Mouse (Mus musculus): ENCODE measurements around the gene Ntrk3. TPM values are rescaled to one million over a fixed set of nuclear protein-coding genes. Genes with fewer than 3 reads are reported as not detected.
A peak's percentile ranks its signal among the peaks of the same experiment; 100 is the strongest.

Gene Ntrk3
- polyA plus RNA-seq, 1 experiment from 2014 or later, result 0.89 TPM

GRCm38 (mm10) chr7:78258151-78258550 lies 479.7 kb downstream of the Ntrk3 start:
- no peak overlapping the region for H3K4me2 ChIP-seq (ENCODE audit: low read depth, low read length)
- H3K27ac ChIP-seq (ENCODE audit: low read length), result no peak overlapping the region
- H3K9ac ChIP-seq (ENCODE audit: low read length), result no peak overlapping the region
- no peaks in the 10 kb centered on the region for H3K36me3 ChIP-seq (ENCODE audit: control insufficient read depth, insufficient read depth, low read length)
- H3K27me3 ChIP-seq (ENCODE audit: control insufficient read depth, insufficient read depth, low read depth, low read length), result no peaks in the 10 kb centered on the region
- no peaks in the 10 kb centered on the region for H3K9me3 ChIP-seq (ENCODE audit: control insufficient read depth, low read length)
- H3K4me3 ChIP-seq (ENCODE audit: low read length), result no peak overlapping the region
- 0 out of 2 replicates have a peak, but pooled peaks have one; percentile 15 for ATAC-seq (ENCODE audit: low read depth)
- WGBS, result 10% methylated on average over 4 of the region's 4 CpGs
- H3K4me1 ChIP-seq (replicated peaks; ENCODE audit: control insufficient read depth, insufficient read depth, low read length), result peaks cover 4% of the 10 kb centered on the region; the same call in 1 of the 2 replicates

GRCm38 (mm10) chr7:78253777-78254385 lies 483.9 kb downstream of the Ntrk3 start:
- no peaks in the 10 kb centered on the region for H3K36me3 ChIP-seq (ENCODE audit: control insufficient read depth, insufficient read depth, low read length)
- H3K9me3 ChIP-seq (ENCODE audit: control insufficient read depth, low read length), result no peaks in the 10 kb centered on the region
- H3K9ac ChIP-seq (ENCODE audit: low read length), result no peak overlapping the region
- WGBS, result 65% methylated on average over 3 of the region's 3 CpGs
- peaks cover 4% of the 10 kb centered on the region; the same call in 1 of the 2 replicates for H3K4me1 ChIP-seq (replicated peaks; ENCODE audit: control insufficient read depth, insufficient read depth, low read length)
- no peaks in the 10 kb centered on the region for H3K27me3 ChIP-seq (ENCODE audit: control insufficient read depth, insufficient read depth, low read depth, low read length)
- H3K4me2 ChIP-seq (ENCODE audit: low read depth, low read length), result no peak overlapping the region
- H3K4me3 ChIP-seq (ENCODE audit: low read length), result no peak overlapping the region
- ATAC-seq (ENCODE audit: low read depth), result no peak
- H3K27ac ChIP-seq (ENCODE audit: low read length), result no peak overlapping the region

DNA sequence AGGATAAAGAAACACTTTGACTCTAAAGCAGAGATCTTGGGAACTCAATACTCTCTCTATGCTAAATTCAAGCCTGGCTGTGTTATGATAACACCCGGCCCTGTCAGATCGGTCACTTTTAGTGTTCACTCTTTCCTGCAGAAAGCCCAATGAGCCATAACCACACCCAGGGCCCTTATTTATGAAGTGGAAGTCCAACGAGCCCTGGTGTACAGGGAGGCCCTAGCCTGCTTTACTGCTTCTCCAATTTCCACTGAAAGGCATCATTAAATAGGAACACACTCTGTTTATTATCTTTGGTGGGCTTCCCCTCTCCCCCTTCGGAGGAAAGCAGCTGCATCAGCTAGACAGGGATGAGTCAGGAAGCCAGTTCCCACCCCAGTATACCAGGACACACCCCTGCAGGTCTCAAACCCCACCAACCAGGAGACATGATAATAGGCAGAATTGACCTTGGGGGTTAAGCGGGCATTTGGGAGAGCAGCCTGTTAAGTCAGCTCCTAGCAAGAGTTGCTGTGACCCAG lies 489.6 kb downstream of the Ntrk3 start:
- Histone ChIP-seq H3K27ac (ENCODE audit: low read length) (no peak overlapping the region), H3K9ac (ENCODE audit: low read length) (no peak overlapping the region), H3K4me1 (replicated peaks; ENCODE audit: control insufficient read depth, insufficient read depth, low read length) (no peaks in the 10 kb centered on the region), H3K4me2 (ENCODE audit: low read depth, low read length) (no peak overlapping the region), H3K4me3 (ENCODE audit: low read length) (no peak overlapping the region), H3K27me3 (ENCODE audit: control insufficient read depth, insufficient read depth, low read depth, low read length) (no peaks in the 10 kb centered on the region), H3K36me3 (ENCODE audit: control insufficient read depth, insufficient read depth, low read length) (no peaks in the 10 kb centered on the region), H3K9me3 (ENCODE audit: control insufficient read depth, low read length) (no peaks in the 10 kb centered on the region)
- 48% methylated on average over 5 of the region's 5 CpGs for WGBS
- ATAC-seq (ENCODE audit: low read depth), result no peak

GRCm38 (mm10) chr7:78239012-78239411 lies 498.8 kb downstream of the Ntrk3 start:
- H3K4me1 ChIP-seq (replicated peaks; ENCODE audit: control insufficient read depth, insufficient read depth, low read length), result no peaks in the 10 kb centered on the region
- ATAC-seq (ENCODE audit: low read depth), result no peak
- no peak overlapping the region for H3K9ac ChIP-seq (ENCODE audit: low read length)
- H3K4me3 ChIP-seq (ENCODE audit: low read length), result no peak overlapping the region
- H3K9me3 ChIP-seq (ENCODE audit: control insufficient read depth, low read length), result no peaks in the 10 kb centered on the region
- no peak overlapping the region for H3K27ac ChIP-seq (ENCODE audit: low read length)
- no peaks in the 10 kb centered on the region for H3K27me3 ChIP-seq (ENCODE audit: control insufficient read depth, insufficient read depth, low read depth, low read length)
- H3K4me2 ChIP-seq (ENCODE audit: low read depth, low read length), result no peak overlapping the region
- H3K36me3 ChIP-seq (ENCODE audit: control insufficient read depth, insufficient read depth, low read length), result no peaks in the 10 kb centered on the region
- 49% methylated on average over 2 of the region's 2 CpGs for WGBS

- 30% methylated on average over 6 of the region's 6 CpGs for WGBS
- peaks cover 3% of the 10 kb centered on the region; the same call in 1 of the 2 replicates for H3K4me1 ChIP-seq (replicated peaks; ENCODE audit: control insufficient read depth, insufficient read depth, low read length)
These were observed 516.1 kb downstream of the Ntrk3 start for GRCm38 (mm10) chr7:78221668-78222067.

GRCm38 (mm10) chr7:78220949-78221348 lies 516.9 kb downstream of the Ntrk3 start:
- Histone ChIP-seq H3K27ac (ENCODE audit: low read length) (no peak overlapping the region), H3K4me3 (ENCODE audit: low read length) (no peak overlapping the region), H3K9me3 (ENCODE audit: control insufficient read depth, low read length) (no peaks in the 10 kb centered on the region), H3K36me3 (ENCODE audit: control insufficient read depth, insufficient read depth, low read length) (no peaks in the 10 kb centered on the region), H3K27me3 (ENCODE audit: control insufficient read depth, insufficient read depth, low read depth, low read length) (no peaks in the 10 kb centered on the region), H3K9ac (ENCODE audit: low read length) (no peak overlapping the region), H3K4me1 (replicated peaks; ENCODE audit: control insufficient read depth, insufficient read depth, low read length) (peaks cover 3% of the 10 kb centered on the region; the same call in 1 of the 2 replicates), H3K4me2 (ENCODE audit: low read depth, low read length) (no peak overlapping the region)
- peak; percentile 52 for ATAC-seq (ENCODE audit: low read depth)
- WGBS, result 40% methylated on average over 4 of the region's 4 CpGs

More at GRCm38 (mm10) chr7:78221668-78222067, 516.1 kb downstream of the Ntrk3 start:
- Histone ChIP-seq H3K9me3 (ENCODE audit: control insufficient read depth, low read length) (no peaks in the 10 kb centered on the region), H3K9ac (ENCODE audit: low read length) (no peak overlapping the region), H3K27ac (ENCODE audit: low read length) (no peak overlapping the region), H3K4me3 (ENCODE audit: low read length) (no peak overlapping the region), H3K4me2 (ENCODE audit: low read depth, low read length) (no peak overlapping the region), H3K36me3 (ENCODE audit: control insufficient read depth, insufficient read depth, low read length) (no peaks in the 10 kb centered on the region), H3K27me3 (ENCODE audit: control insufficient read depth, insufficient read depth, low read depth, low read length) (no peaks in the 10 kb centered on the region)
- no peak for ATAC-seq (ENCODE audit: low read depth)

GRCm38 (mm10) chr7:78190931-78191653 lies 546.7 kb downstream of the Ntrk3 start:
- H3K4me1 ChIP-seq (replicated peaks; ENCODE audit: control insufficient read depth, insufficient read depth, low read length), result no peaks in the 10 kb centered on the region
- no peak for ATAC-seq (ENCODE audit: low read depth)
- no peaks in the 10 kb centered on the region for H3K27me3 ChIP-seq (ENCODE audit: control insufficient read depth, insufficient read depth, low read depth, low read length)
- no peak overlapping the region for H3K27ac ChIP-seq (ENCODE audit: low read length)
- H3K9me3 ChIP-seq (ENCODE audit: control insufficient read depth, low read length), result no peaks in the 10 kb centered on the region
- no peak overlapping the region for H3K4me2 ChIP-seq (ENCODE audit: low read depth, low read length)
- no peak overlapping the region for H3K9ac ChIP-seq (ENCODE audit: low read length)
- WGBS, result 29% methylated on average over 17 of the region's 17 CpGs
- H3K36me3 ChIP-seq (ENCODE audit: control insufficient read depth, insufficient read depth, low read length), result no peaks in the 10 kb centered on the region
- H3K4me3 ChIP-seq (ENCODE audit: low read length), result no peak overlapping the region

GRCm38 (mm10) chr7:78185578-78185977 lies 552.2 kb downstream of the Ntrk3 start:
- no peaks in the 10 kb centered on the region for H3K36me3 ChIP-seq (ENCODE audit: control insufficient read depth, insufficient read depth, low read length)
- ATAC-seq (ENCODE audit: low read depth), result no peak
- WGBS, result 31% methylated on average over 4 of the region's 4 CpGs

GRCm38 (mm10) chr7:78183396-78183795 lies 554.4 kb downstream of the Ntrk3 start:
- WGBS, result 3% methylated on average over 1 of the region's 1 CpGs
- H3K4me2 ChIP-seq (ENCODE audit: low read depth, low read length), result no peak overlapping the region
- no peaks in the 10 kb centered on the region for H3K36me3 ChIP-seq (ENCODE audit: control insufficient read depth, insufficient read depth, low read length)
- ATAC-seq (ENCODE audit: low read depth), result no peak
- H3K27me3 ChIP-seq (ENCODE audit: control insufficient read depth, insufficient read depth, low read depth, low read length), result no peaks in the 10 kb centered on the region
- no peaks in the 10 kb centered on the region for H3K4me1 ChIP-seq (replicated peaks; ENCODE audit: control insufficient read depth, insufficient read depth, low read length)
- no peak overlapping the region for H3K27ac ChIP-seq (ENCODE audit: low read length)
- no peak overlapping the region for H3K4me3 ChIP-seq (ENCODE audit: low read length)
- no peak overlapping the region for H3K9ac ChIP-seq (ENCODE audit: low read length)
- no peaks in the 10 kb centered on the region for H3K9me3 ChIP-seq (ENCODE audit: control insufficient read depth, low read length)

More at GRCm38 (mm10) chr7:78185578-78185977, 552.2 kb downstream of the Ntrk3 start:
- H3K4me2 ChIP-seq (ENCODE audit: low read depth, low read length), result no peak overlapping the region
- H3K9ac ChIP-seq (ENCODE audit: low read length), result no peak overlapping the region
- H3K4me1 ChIP-seq (replicated peaks; ENCODE audit: control insufficient read depth, insufficient read depth, low read length), result no peaks in the 10 kb centered on the region
- no peaks in the 10 kb centered on the region for H3K27me3 ChIP-seq (ENCODE audit: control insufficient read depth, insufficient read depth, low read depth, low read length)
- no peak overlapping the region for H3K27ac ChIP-seq (ENCODE audit: low read length)
- no peaks in the 10 kb centered on the region for H3K9me3 ChIP-seq (ENCODE audit: control insufficient read depth, low read length)
- no peak overlapping the region for H3K4me3 ChIP-seq (ENCODE audit: low read length)
